Mouse (Mus musculus) hindbrain, embryonic 15.5 days (tissue): Measurements from ENCODE around the gene Gm37240. TPM values are rescaled to one million over a fixed set of nuclear protein-coding genes. Genes with fewer than 3 reads are reported as not detected.

Experiments used
- ATAC-seq: fragments of 200-750 bp; cut with Nextera tagmentation; 2 replicates; pipeline ENCODE4 v1.8.0; 2017; ENCODE audit warnings: low read depth, moderate number of reproducible peaks, moderate TSS enrichment; ENCODE audit not compliant: low FRiP score
- H3K27ac ChIP-seq: fragments of 300-500 bp; sonication (generic); replicated peaks from 2 replicates; pipeline ENCODE4 v1.5.1; 2015; ENCODE audit warnings: mild to moderate bottlenecking, inconsistent platforms
- H3K27me3 ChIP-seq: fragments of 300-500 bp; sonication (generic); 2 replicates; pipeline ENCODE4 v1.6.1; 2015; ENCODE audit warnings: control low read depth, inconsistent platforms
- H3K36me3 ChIP-seq: fragments of 300-500 bp; sonication (generic); 2 replicates; pipeline ENCODE4 v1.6.1; 2015; ENCODE audit warnings: control low read depth, inconsistent platforms
- H3K4me1 ChIP-seq: fragments of 300-500 bp; sonication (generic); replicated peaks from 2 replicates; pipeline ENCODE4 v1.6.1; 2015; ENCODE audit warnings: control low read depth, inconsistent platforms
- H3K4me2 ChIP-seq: fragments of 300-500 bp; sonication (generic); 2 replicates; pipeline ENCODE4 v1.6.1; 2015; ENCODE audit warnings: moderate library complexity, mild to moderate bottlenecking, inconsistent platforms
- H3K4me3 ChIP-seq: fragments of 300-500 bp; sonication (generic); 2 replicates; pipeline ENCODE4 v1.5.1; 2015; ENCODE audit warnings: mild to moderate bottlenecking, inconsistent platforms
- H3K9ac ChIP-seq: fragments of 300-500 bp; sonication (generic); 2 replicates; pipeline ENCODE4 v1.6.1; 2015; ENCODE audit warnings: inconsistent platforms
- H3K9me3 ChIP-seq: fragments of 300-500 bp; sonication (generic); 2 replicates; pipeline ENCODE4 v1.6.1; 2016; ENCODE audit warnings: control low read depth, inconsistent platforms
- WGBS: fragments of 180-500 bp; shearing (Covaris S2); methylation state at CpG from one replicate; pipeline ENCODE4 v1.1.7; 2015; 5-methylcytosine and 5-hydroxymethylcytosine counted together
- polyA plus RNA-seq: library from polyadenylated mRNA; unstranded; fragments of >200 nt; fragmentation: Nextera tagmentation; extraction: Ambion mirVana; gene quantifications from 2 replicates; pipeline ENCODE4 v1.2.1, GENCODE M21; 2015

Gene Gm37240
- polyA plus RNA-seq, 1 experiment from 2014 or later = 0.87 TPM

- no peaks in the 10 kb centered on the region for H3K9me3 ChIP-seq
Observed at GRCm38 (mm10) chr3:84814157-84814761, 1073.1 kb downstream of the Gm37240 start.

GRCm38 (mm10) chr3:84813436-84814156 is 1073.7 kb downstream of the Gm37240 start:
- peak overlapping the region; percentile 88 for H3K9ac ChIP-seq
- H3K36me3 ChIP-seq = no peaks in the 10 kb centered on the region
- under 1% methylated on average over 29 of the region's 29 CpGs for WGBS
- H3K4me1 ChIP-seq = peaks cover 36% of the 10 kb centered on the region
- H3K27ac ChIP-seq = peak overlapping the region; percentile 94
- no peaks in the 10 kb centered on the region for H3K27me3 ChIP-seq
- H3K9me3 ChIP-seq = no peaks in the 10 kb centered on the region
- peak overlapping the region; percentile 90 for H3K4me2 ChIP-seq
- peak overlapping the region; percentile 99 for H3K4me3 ChIP-seq
- ATAC-seq = no peak; the same call in 1 of the 2 replicates

More at GRCm38 (mm10) chr3:84814157-84814761, 1073.1 kb downstream of the Gm37240 start:
- ATAC-seq = peak; percentile 99
- Histone ChIP-seq H3K27me3 (no peaks in the 10 kb centered on the region), H3K9ac (peak overlapping the region; percentile 88), H3K4me2 (peak overlapping the region; percentile 100), H3K4me3 (peak overlapping the region; percentile 99), H3K27ac (peak overlapping the region; percentile 94), H3K36me3 (no peaks in the 10 kb centered on the region), H3K4me1 (peaks cover 36% of the 10 kb centered on the region)
- WGBS = under 1% methylated on average over 59 of the region's 60 CpGs

- Histone ChIP-seq H3K9ac (no peak overlapping the region), H3K27ac (no peak overlapping the region), H3K9me3 (no peaks in the 10 kb centered on the region), H3K4me1 (peaks cover 20% of the 10 kb centered on the region), H3K36me3 (no peaks in the 10 kb centered on the region), H3K27me3 (no peaks in the 10 kb centered on the region), H3K4me3 (no peak overlapping the region), H3K4me2 (no peak overlapping the region)
- no peak for ATAC-seq
Observed at GRCm38 (mm10) chr3:84810803-84811202, 1076.5 kb downstream of the Gm37240 start.

GRCm38 (mm10) chr3:84808906-84809305 is 1078.4 kb downstream of the Gm37240 start:
- Histone ChIP-seq H3K4me3 (no peak overlapping the region), H3K9me3 (no peaks in the 10 kb centered on the region), H3K36me3 (no peaks in the 10 kb centered on the region), H3K4me1 (peaks cover 15% of the 10 kb centered on the region), H3K9ac (no peak overlapping the region), H3K4me2 (no peak overlapping the region), H3K27ac (no peak overlapping the region), H3K27me3 (no peaks in the 10 kb centered on the region)
- ATAC-seq = no peak

DNA sequence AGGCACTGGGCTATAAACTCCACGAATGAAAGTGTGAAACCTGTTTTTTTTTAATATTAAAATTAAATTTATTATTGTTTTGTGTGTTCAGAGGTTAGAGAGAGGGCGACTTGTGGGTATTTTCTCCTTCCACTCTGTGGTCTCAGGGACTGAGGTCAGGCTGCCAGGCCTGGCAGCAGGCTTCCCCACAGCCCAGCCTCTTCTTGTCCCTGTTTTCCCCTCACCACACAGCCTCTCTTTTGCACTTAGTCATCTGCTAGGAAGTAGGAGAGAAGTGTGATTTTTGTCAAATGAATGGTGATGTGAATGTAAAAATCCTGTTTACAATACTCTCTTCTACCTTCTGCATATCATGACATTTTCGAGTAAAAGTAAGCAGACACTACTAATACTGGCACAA is 1079.5 kb downstream of the Gm37240 start:
- Histone ChIP-seq H3K27ac (no peak overlapping the region), H3K9me3 (no peaks in the 10 kb centered on the region), H3K9ac (no peak overlapping the region), H3K4me2 (no peak overlapping the region), H3K27me3 (no peaks in the 10 kb centered on the region), H3K4me3 (no peak overlapping the region), H3K4me1 (peaks cover 6% of the 10 kb centered on the region), H3K36me3 (no peaks in the 10 kb centered on the region)
- no peak for ATAC-seq
- WGBS = 75% methylated on average over 3 of the region's 3 CpGs

- no peak overlapping the region for H3K9ac ChIP-seq
Observed at GRCm38 (mm10) chr3:84806206-84806605, 1081.1 kb downstream of the Gm37240 start.

DNA sequence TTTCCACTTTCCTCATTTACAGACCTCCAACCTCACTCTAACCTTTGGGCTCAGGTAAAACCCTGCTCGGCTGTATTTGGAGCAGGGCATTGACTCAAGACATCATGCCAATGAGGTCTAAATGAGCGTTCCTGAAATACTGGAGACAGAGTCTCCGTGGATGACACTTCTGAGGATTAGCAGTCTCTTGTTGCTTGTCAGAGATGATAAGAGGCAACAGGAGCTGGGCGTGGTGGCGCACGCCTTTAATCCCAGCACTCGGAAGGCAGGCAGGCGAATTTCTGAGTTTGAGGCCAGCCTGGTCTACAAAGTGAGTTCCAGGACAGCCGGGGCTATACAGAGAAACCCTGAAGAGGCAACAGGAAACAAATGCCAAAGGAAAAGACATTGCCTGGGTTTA is 1083.3 kb downstream of the Gm37240 start:
- ATAC-seq = no peak
- WGBS = 87% methylated on average over 9 of the region's 9 CpGs

More at GRCm38 (mm10) chr3:84806206-84806605, 1081.1 kb downstream of the Gm37240 start:
- Histone ChIP-seq H3K27ac (no peak overlapping the region), H3K9me3 (no peaks in the 10 kb centered on the region), H3K4me3 (no peak overlapping the region), H3K36me3 (no peaks in the 10 kb centered on the region), H3K4me1 (no peaks in the 10 kb centered on the region), H3K4me2 (no peak overlapping the region), H3K27me3 (no peaks in the 10 kb centered on the region)
- 86% methylated on average over 2 of the region's 2 CpGs for WGBS
- no peak for ATAC-seq

GRCm38 (mm10) chr3:84787914-84788313 is 1099.4 kb downstream of the Gm37240 start:
- no peak for ATAC-seq
- H3K4me2 ChIP-seq = no peak overlapping the region
- no peaks in the 10 kb centered on the region for H3K36me3 ChIP-seq
- H3K9me3 ChIP-seq = no peaks in the 10 kb centered on the region
- no peak overlapping the region for H3K27ac ChIP-seq
- no peak overlapping the region for H3K9ac ChIP-seq
- H3K4me3 ChIP-seq = no peak overlapping the region
- WGBS = 89% methylated on average over 4 of the region's 4 CpGs
- H3K27me3 ChIP-seq = no peaks in the 10 kb centered on the region
- H3K4me1 ChIP-seq = no peaks in the 10 kb centered on the region

More for the DNA sequence above, 1083.3 kb downstream of the Gm37240 start:
- Histone ChIP-seq H3K4me2 (no peak overlapping the region), H3K9ac (no peak overlapping the region), H3K27me3 (no peaks in the 10 kb centered on the region), H3K4me3 (no peak overlapping the region), H3K27ac (no peak overlapping the region), H3K36me3 (no peaks in the 10 kb centered on the region), H3K9me3 (no peaks in the 10 kb centered on the region), H3K4me1 (no peaks in the 10 kb centered on the region)

- Histone ChIP-seq H3K27me3 (no peaks in the 10 kb centered on the region), H3K4me2 (no peak overlapping the region), H3K27ac (no peak overlapping the region), H3K9me3 (no peaks in the 10 kb centered on the region), H3K9ac (no peak overlapping the region), H3K36me3 (no peaks in the 10 kb centered on the region), H3K4me1 (no peaks in the 10 kb centered on the region), H3K4me3 (no peak overlapping the region)
- 76% methylated on average over 1 of the region's 1 CpGs for WGBS
- ATAC-seq = no peak
Observed at GRCm38 (mm10) chr3:84776084-84776483, 1111.2 kb downstream of the Gm37240 start.

DNA sequence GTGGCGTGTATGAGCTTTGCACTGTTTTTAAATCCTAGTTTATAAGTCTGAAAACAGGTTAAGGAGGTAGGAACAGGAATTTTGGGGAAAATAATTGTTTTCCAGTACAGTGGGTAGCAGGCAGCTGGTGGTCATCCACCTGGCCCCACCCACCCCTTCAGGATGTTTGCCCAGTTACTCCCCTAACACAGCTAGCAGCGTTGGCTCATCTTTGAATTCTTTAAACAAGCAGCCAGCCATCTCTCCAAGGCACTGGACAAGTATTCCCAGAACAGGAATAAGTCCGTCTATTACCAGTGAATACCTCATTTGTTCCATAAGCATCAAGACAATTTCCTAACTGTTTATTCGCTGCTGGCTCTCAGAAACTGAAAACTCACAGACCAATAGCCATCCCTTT is 1111.7 kb downstream of the Gm37240 start:
- Histone ChIP-seq H3K36me3 (no peaks in the 10 kb centered on the region), H3K4me3 (no peak overlapping the region), H3K9me3 (no peaks in the 10 kb centered on the region), H3K4me2 (no peak overlapping the region), H3K9ac (no peak overlapping the region), H3K4me1 (no peaks in the 10 kb centered on the region), H3K27ac (no peak overlapping the region), H3K27me3 (no peaks in the 10 kb centered on the region)
- 72% methylated on average over 4 of the region's 4 CpGs for WGBS
- no peak for ATAC-seq

- Histone ChIP-seq H3K9ac (no peak overlapping the region), H3K36me3 (no peaks in the 10 kb centered on the region), H3K27ac (no peak overlapping the region), H3K4me1 (no peaks in the 10 kb centered on the region), H3K4me2 (no peak overlapping the region), H3K9me3 (no peaks in the 10 kb centered on the region), H3K4me3 (no peak overlapping the region), H3K27me3 (no peaks in the 10 kb centered on the region)
- no peak for ATAC-seq
- 76% methylated on average over 6 of the region's 6 CpGs for WGBS
Observed at GRCm38 (mm10) chr3:84775067-84775423, 1112.3 kb downstream of the Gm37240 start.

- H3K4me2 ChIP-seq = no peak overlapping the region
- 61% methylated on average over 8 of the region's 8 CpGs for WGBS
Observed at GRCm38 (mm10) chr3:84774246-84775066, 1112.9 kb downstream of the Gm37240 start.

More at GRCm38 (mm10) chr3:84774246-84775066, 1112.9 kb downstream of the Gm37240 start:
- Histone ChIP-seq H3K4me1 (no peaks in the 10 kb centered on the region), H3K9ac (no peak overlapping the region), H3K4me3 (no peak overlapping the region), H3K9me3 (no peaks in the 10 kb centered on the region), H3K27me3 (no peaks in the 10 kb centered on the region), H3K36me3 (no peaks in the 10 kb centered on the region), H3K27ac (no peak overlapping the region)
- ATAC-seq = no peak
